ENCODE assay signal across 14 mouse cellular contexts in genomic region chr6:115983306-115984038, GRCm38 (mm10). TPM values are rescaled to one million over a fixed set of nuclear protein-coding genes. Genes with fewer than 3 reads are reported as not detected.
DNase-seq lines count a peak whose midpoint lies in the region; ATAC-seq and TF ChIP-seq lines count a peak whose summit lies in the region.
"Had no signal": no experiment of that assay in that cellular context is flagged by ENCODE, and none has a peak within 500 bp of the region (broad histone marks: within the 10 kb centered on the region; RNA-seq: fewer than 3 reads in every experiment).

No protein-coding gene starts in this region.

- peaks cover 83% of the 10 kb centered on the region for H3K4me1 ChIP-seq in heart, embryonic 10.5 days
- H3K4me1 ChIP-seq in CH12.LX (ENCODE audit: control insufficient read depth in 1 of 2, insufficient read depth in 2 of 2) = peaks cover 46 to 94% of the 10 kb centered on the region in 2 experiments
- H3K4me1 ChIP-seq in embryonic facial prominence, embryonic 15.5 days = peaks cover 59% of the 10 kb centered on the region
- peaks cover 28% of the 10 kb centered on the region for H3K4me1 ChIP-seq in limb, embryonic 14.5 days (ENCODE audit: control insufficient read depth, insufficient read depth, low read length)

- no peak overlapping the region for H3K4me2 ChIP-seq in CH12.LX (ENCODE audit: insufficient read depth, low read depth, poor library complexity, severe bottlenecking)
- H3K4me2 ChIP-seq in embryonic facial prominence, embryonic 15.5 days (replicated peaks) = 0 out of 2 replicates have a peak overlapping the region, but pooled peaks have one; percentile 9
- no peak overlapping the region for H3K4me2 ChIP-seq in limb, embryonic 14.5 days (replicated peaks; ENCODE audit: low read depth, low read length, severe bottlenecking)
- H3K4me2 ChIP-seq: hindbrain, embryonic 15.5 days had no signal

- H3K27me3 ChIP-seq in heart, embryonic 10.5 days (ENCODE audit: insufficient read depth, poor library complexity, severe bottlenecking) = no peaks in the 10 kb centered on the region
- H3K27me3 ChIP-seq in CH12.LX (replicated peaks) = no peaks in the 10 kb centered on the region
- H3K27me3 ChIP-seq in embryonic facial prominence, embryonic 15.5 days = no peaks in the 10 kb centered on the region
- H3K27me3 ChIP-seq in limb, embryonic 14.5 days (ENCODE audit: control insufficient read depth, insufficient read depth, low read length) = no peaks in the 10 kb centered on the region
- H3K27me3 ChIP-seq: hindbrain, embryonic 15.5 days had no signal

- intact Hi-C loops in heart, postnatal 14 days (cut with DNase I) = no loop called here

- 0 out of 2 replicates have a peak, but pooled peaks cover 6% of the 10 kb centered on the region for H3K36me3 ChIP-seq in heart, embryonic 10.5 days
- H3K36me3 ChIP-seq in CH12.LX (replicated peaks in 1 of 2; ENCODE audit: control insufficient read depth in 1 of 2, insufficient read depth in 1 of 2, low read length in 1 of 2) = peaks cover 2 to 37% of the 10 kb centered on the region in 2 experiments
- H3K36me3 ChIP-seq in embryonic facial prominence, embryonic 15.5 days = peaks cover 4% of the 10 kb centered on the region; the same call in 1 of the 2 replicates
- no peaks in the 10 kb centered on the region for H3K36me3 ChIP-seq in limb, embryonic 14.5 days (ENCODE audit: control insufficient read depth, insufficient read depth, low read length)
- H3K36me3 ChIP-seq: hindbrain, embryonic 15.5 days had no signal

- no peak for TF ChIP-seq POLR2A in CH12.LX (IDR thresholded peaks at IDR 0.05; ENCODE audit: low read depth, low read length)
- no peak for TF ChIP-seq POLR2A in limb, embryonic 14.5 days (IDR thresholded peaks at IDR 0.05; ENCODE audit: borderline replicate concordance, extremely low read depth, insufficient read depth, insufficient read length)

- no peak for TF ChIP-seq EP300 in CH12.LX (IDR thresholded peaks at IDR 0.05; ENCODE audit: low read length)

- H3K9me3 ChIP-seq in heart, embryonic 10.5 days = no peaks in the 10 kb centered on the region
- H3K9me3 ChIP-seq in CH12.LX (replicated peaks; ENCODE audit: low read length) = no peaks in the 10 kb centered on the region
- H3K9me3 ChIP-seq in embryonic facial prominence, embryonic 15.5 days (replicated peaks) = no peaks in the 10 kb centered on the region
- no peaks in the 10 kb centered on the region for H3K9me3 ChIP-seq in limb, embryonic 14.5 days (ENCODE audit: control insufficient read depth, low read length)
- H3K9me3 ChIP-seq: hindbrain, embryonic 15.5 days had no signal

- TF ChIP-seq CTCF in CH12.LX (conservative IDR thresholded peaks at IDR 0.05 in 1 of 2, IDR thresholded peaks at IDR 0.05 in 1 of 2; ENCODE audit: low read depth in 2 of 2, low read length in 2 of 2) = no peak

- in situ Hi-C loops in CH12.LX (cut with MboI; ENCODE audit: low pct_ligation_motif_present, low pct_unique_long_range_greater_than_20kb, low sequenced_read_pairs) = no loop called here

- no peak overlapping the region for H3K4me3 ChIP-seq in heart, embryonic 10.5 days
- H3K4me3 ChIP-seq in CH12.LX (replicated peaks in 1 of 3; ENCODE audit: low read depth in 2 of 3, low read length in 2 of 3, poor library complexity in 1 of 3) = no peak overlapping the region
- no peak overlapping the region for H3K4me3 ChIP-seq in embryonic facial prominence, embryonic 15.5 days (replicated peaks)
- H3K4me3 ChIP-seq in limb, embryonic 14.5 days (replicated peaks; ENCODE audit: low read length) = no peak overlapping the region
- H3K4me3 ChIP-seq: hindbrain, embryonic 15.5 days had no signal

- WGBS in heart, embryonic 10.5 days = 61% methylated on average over 12 of the region's 12 CpGs
- 51% methylated on average over 12 of the region's 12 CpGs for WGBS in embryonic facial prominence, embryonic 15.5 days
- WGBS in limb, embryonic 14.5 days = 42% methylated on average over 12 of the region's 12 CpGs

- no peak for ATAC-seq in embryonic facial prominence, embryonic 15.5 days (ENCODE audit: insufficient number of reproducible peaks, low FRiP score, low TSS enrichment, low read depth)
- no peak for ATAC-seq in limb, embryonic 14.5 days (ENCODE audit: low FRiP score, low read depth)

- H3K9ac ChIP-seq in CH12.LX (ENCODE audit: insufficient read depth, low read depth) = no peak overlapping the region
- H3K9ac ChIP-seq in embryonic facial prominence, embryonic 15.5 days = peak overlapping the region; percentile 18; the same call in 1 of the 2 replicates
- H3K9ac ChIP-seq in limb, embryonic 14.5 days (ENCODE audit: low read depth, low read length, severe bottlenecking) = 0 out of 2 replicates have a peak overlapping the region, but pooled peaks have one; percentile 13
- H3K9ac ChIP-seq: hindbrain, embryonic 15.5 days had no signal

- dilution Hi-C loops in CH12.LX (cut with MboI; ENCODE audit: extremely low pct_ligation_motif_present, extremely low pct_unique_long_range_greater_than_20kb, low sequenced_read_pairs) = no loop called here

- TF ChIP-seq RAD21 in CH12.LX (IDR thresholded peaks at IDR 0.05; ENCODE audit: low read depth, low read length) = no peak

- H3K79me2 ChIP-seq in CH12.LX (replicated peaks; ENCODE audit: control insufficient read depth, extremely low read depth, insufficient read depth, poor library complexity, severe bottlenecking) = peaks cover 26% of the 10 kb centered on the region

- DNase-seq in heart, embryonic 10.5 days (ENCODE audit: low spot score) = no peak
- DNase-seq in heart, postnatal 14 days = no peak
- DNase-seq in CH12.LX (ENCODE audit: extremely low read depth) = no peak
- no peak for DNase-seq in limb, embryonic 14.5 days (ENCODE audit: low spot score)
- no peak for DNase-seq in urinary bladder, postnatal 14 days (ENCODE audit: low spot score)
- no peak for DNase-seq in spleen, adult 18-20 months
- DNase-seq: adrenal gland, adult 8-10 months; cerebellum, postnatal 14 days; midbrain, embryonic 14.5 days; thymus, postnatal 25 days had no signal

- peak overlapping the region; percentile 76 for H3K27ac ChIP-seq in heart, embryonic 10.5 days
- H3K27ac ChIP-seq in CH12.LX (ENCODE audit: insufficient read depth, low read depth) = no peak overlapping the region
- peak overlapping the region; percentile 77 for H3K27ac ChIP-seq in embryonic facial prominence, embryonic 15.5 days (replicated peaks)
- H3K27ac ChIP-seq in limb, embryonic 14.5 days (replicated peaks; ENCODE audit: low read depth, low read length) = 0 out of 2 replicates have a peak overlapping the region, but pooled peaks have one; percentile 11
- H3K27ac ChIP-seq: hindbrain, embryonic 15.5 days had no signal

TF ChIP-seq in CH12.LX, 34 proteins besides CTCF, POLR2A, EP300 and RAD21:
- TF ChIP-seq ETS1 (conservative IDR thresholded peaks at IDR 0.05; ENCODE audit: low read depth, low read length) (no peak), ZNF384 (IDR thresholded peaks at IDR 0.05; ENCODE audit: low read depth, low read length) (0 out of 2 replicates have a peak, but pooled peaks have one; percentile 52), ZMIZ1 (IDR thresholded peaks at IDR 0.05; ENCODE audit: low read depth, low read length) (no peak)

RNA-seq across cellular contexts. Expression of gene Plxnd1, which starts 11.3 kb away (rescaled TPM):
- 42.9 and 61.7 TPM in 2 replicates for polyA plus RNA-seq in heart, embryonic 10.5 days (2016; fragmentation: Nextera tagmentation; extraction: Ambion mirVana)
- total RNA-seq in heart, postnatal 14 days (2021) = 100 to 1,000 TPM; 113 to 133 TPM
- total RNA-seq in CH12.LX (2012; rRNA removed) = 69.2 and 73.8 TPM in 2 replicates
- total RNA-seq in CH12.LX (2014; rRNA removed) = 20.4 and 27.7 TPM in 2 replicates
- 49.3 and 63.2 TPM in 2 replicates for polyA plus RNA-seq in CH12.LX (2012; ENCODE audit: insufficient read length, low read depth)
- polyA plus RNA-seq in embryonic facial prominence, embryonic 15.5 days (2015; fragmentation: Nextera tagmentation; extraction: Ambion mirVana) = 29.4 and 33.5 TPM in 2 replicates
- polyA plus RNA-seq in limb, embryonic 14.5 days (2012; rRNA removed) = 61.9 and 74.1 TPM in 2 replicates
- polyA plus RNA-seq in limb, embryonic 14.5 days (2014; fragmentation: Nextera tagmentation; extraction: Ambion mirVana) = 39.1 and 50.4 TPM in 2 replicates

RNA-seq across cellular contexts. Expression of gene H1foo, which starts 38.7 kb away (rescaled TPM):
- polyA plus RNA-seq in heart, embryonic 10.5 days (2016; fragmentation: Nextera tagmentation; extraction: Ambion mirVana) = not detected in 2 replicates
- total RNA-seq in heart, postnatal 14 days (2021) = not detected
- 0.89 and 1.3 TPM in 2 replicates for total RNA-seq in CH12.LX (2012; rRNA removed)
- total RNA-seq in CH12.LX (2014; rRNA removed) = 0.77 and 0.90 TPM in 2 replicates
- polyA plus RNA-seq in CH12.LX (2012; ENCODE audit: insufficient read length, low read depth) = 1.0 and 1.4 TPM in 2 replicates
- not detected in 2 replicates for polyA plus RNA-seq in embryonic facial prominence, embryonic 15.5 days (2015; fragmentation: Nextera tagmentation; extraction: Ambion mirVana)
- not detected in 2 replicates for polyA plus RNA-seq in limb, embryonic 14.5 days (2012; rRNA removed)
- polyA plus RNA-seq in limb, embryonic 14.5 days (2014; fragmentation: Nextera tagmentation; extraction: Ambion mirVana) = not detected in 2 replicates
- total RNA-seq: left cerebral cortex, postnatal 36 days had no signal
- polyA plus RNA-seq: forebrain, embryonic 11.5 days; hindbrain, embryonic 15.5 days; midbrain, embryonic 14.5 days had no signal

RNA-seq across cellular contexts. Expression of gene Rho, which starts 51.9 kb away (rescaled TPM):
- 0.28 TPM in 1 of 2 replicates, not detected in the other for polyA plus RNA-seq in heart, embryonic 10.5 days (2016; fragmentation: Nextera tagmentation; extraction: Ambion mirVana)
- under 1 TPM; 0.07 to 0.12 TPM for total RNA-seq in heart, postnatal 14 days (2021)
- total RNA-seq in CH12.LX (2012; rRNA removed) (0.04 and 0.17 TPM in 2 replicates), CH12.LX (2014; rRNA removed) (0.04 TPM in 1 of 2 replicates, not detected in the other)
- polyA plus RNA-seq in CH12.LX (2012; ENCODE audit: insufficient read length, low read depth) = not detected in 2 replicates
- polyA plus RNA-seq in embryonic facial prominence, embryonic 15.5 days (2015; fragmentation: Nextera tagmentation; extraction: Ambion mirVana) = 0.12 and 0.53 TPM in 2 replicates
- polyA plus RNA-seq in limb, embryonic 14.5 days (2012; rRNA removed) = 0.67 and 1.1 TPM in 2 replicates
- 0.22 TPM in 1 of 2 replicates, not detected in the other for polyA plus RNA-seq in limb, embryonic 14.5 days (2014; fragmentation: Nextera tagmentation; extraction: Ambion mirVana)
